Mouse (Mus musculus) adrenal gland, adult 8-10 months (tissue): ENCODE measurements at regions not wholly inside any gene's neighbourhood (a gene's known extent, or its start where the extent isn't known, plus 50 kb on each side); places are given as distances from the start of the nearest gene placed in this dataset.

ENCODE experiments used
- DNase-seq: peaks from one replicate; pipeline ENCODE4 v3.0.0; 2022

- no peak for DNase-seq
Measured at GRCm38 (mm10) chr14:79929451-79929850, 54.4 kb upstream of the Olfm4 start.

GRCm38 (mm10) chr14:79927161-79927560 lies 56.7 kb upstream of the Olfm4 start:
- no peak for DNase-seq

DNA sequence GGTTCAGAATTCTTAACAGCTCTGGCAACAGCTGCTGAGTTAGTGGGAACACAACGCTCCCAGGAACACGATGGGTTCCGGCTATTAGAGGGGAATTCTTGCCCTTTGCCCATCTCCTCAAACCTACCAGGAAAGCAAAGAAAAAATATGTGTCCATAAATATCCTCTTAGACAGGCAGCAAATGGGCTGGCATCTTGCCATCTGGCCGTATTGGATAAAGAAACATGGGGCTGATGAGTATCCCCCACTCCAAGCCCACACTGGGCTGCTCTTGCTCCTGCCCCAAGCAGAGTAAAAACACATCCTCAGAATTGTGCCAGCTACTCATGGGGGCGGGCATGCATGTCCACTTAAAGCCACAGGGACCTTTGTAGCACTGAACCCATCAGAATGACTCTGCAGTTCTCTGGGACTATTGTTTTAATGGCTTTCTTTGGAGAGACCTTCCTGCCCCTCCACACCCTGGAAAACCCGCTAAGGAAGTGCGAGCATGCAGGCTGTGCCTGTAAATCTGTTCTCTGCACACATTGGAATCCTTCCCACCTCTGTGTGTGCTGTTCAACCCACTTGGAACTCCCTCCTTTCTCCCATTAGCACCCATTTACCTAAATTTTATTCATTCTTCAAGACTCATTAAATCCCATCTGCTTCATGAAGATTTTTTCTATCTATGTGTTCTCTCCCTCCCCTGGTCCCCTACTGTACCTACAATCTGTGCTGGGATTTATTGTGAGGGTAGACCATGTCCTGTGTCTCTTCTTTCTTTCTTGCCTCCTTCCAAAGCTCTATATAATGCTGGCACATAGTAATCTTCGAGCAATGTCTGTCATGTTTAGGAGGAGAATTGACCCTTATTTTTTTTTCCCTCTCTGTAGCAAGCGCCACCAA lies 66.7 kb upstream of the Olfm4 start:
- DNase-seq: no peak

GRCm38 (mm10) chr14:79914966-79915365 lies 68.9 kb upstream of the Olfm4 start:
- DNase-seq: no peak

- DNase-seq: no peak
Measured at GRCm38 (mm10) chr14:79913315-79913714, 70.6 kb upstream of the Olfm4 start.

GRCm38 (mm10) chr14:79912610-79913009 lies 71.3 kb upstream of the Olfm4 start:
- DNase-seq: peak; percentile 4

DNA sequence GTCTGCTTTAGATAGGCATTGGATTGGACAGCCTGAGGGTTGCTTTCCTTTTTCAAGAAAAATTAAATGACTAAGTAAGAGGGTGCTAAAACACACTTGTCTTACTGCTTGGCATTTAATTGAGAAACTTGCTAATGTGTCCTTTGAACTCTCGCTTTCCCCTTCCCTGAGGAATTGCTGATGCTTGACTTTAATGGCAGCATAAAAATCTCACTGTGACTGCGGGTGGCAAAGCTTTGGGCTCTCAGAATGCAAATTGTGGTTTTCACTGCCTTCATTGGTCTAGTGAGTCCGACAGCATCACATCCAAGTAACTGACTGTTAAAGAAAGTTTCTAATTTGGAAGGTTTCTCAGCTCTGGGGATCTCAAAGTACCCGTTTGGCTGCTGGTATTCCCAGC lies 76.1 kb upstream of the Olfm4 start:
- no peak for DNase-seq

DNA sequence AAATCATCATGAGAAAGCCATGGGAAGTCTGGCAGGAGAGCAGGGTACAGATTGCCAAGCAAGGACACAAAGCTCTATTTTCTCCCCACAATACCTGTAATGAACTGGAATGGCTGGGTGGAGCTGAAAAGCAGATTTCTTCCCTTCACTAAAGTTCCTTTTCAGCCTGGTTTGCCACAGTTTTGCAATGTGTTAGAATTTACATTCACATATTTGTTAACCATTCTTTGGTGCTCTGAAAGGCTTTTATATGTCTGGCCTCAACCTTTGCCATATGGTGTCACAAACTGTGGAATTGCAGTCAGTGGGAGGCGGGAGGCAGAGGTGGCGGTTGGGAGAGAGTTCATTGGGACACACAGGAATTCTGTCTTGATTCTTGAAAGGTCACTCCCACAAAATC lies 78.3 kb upstream of the Olfm4 start:
- no peak for DNase-seq

DNA sequence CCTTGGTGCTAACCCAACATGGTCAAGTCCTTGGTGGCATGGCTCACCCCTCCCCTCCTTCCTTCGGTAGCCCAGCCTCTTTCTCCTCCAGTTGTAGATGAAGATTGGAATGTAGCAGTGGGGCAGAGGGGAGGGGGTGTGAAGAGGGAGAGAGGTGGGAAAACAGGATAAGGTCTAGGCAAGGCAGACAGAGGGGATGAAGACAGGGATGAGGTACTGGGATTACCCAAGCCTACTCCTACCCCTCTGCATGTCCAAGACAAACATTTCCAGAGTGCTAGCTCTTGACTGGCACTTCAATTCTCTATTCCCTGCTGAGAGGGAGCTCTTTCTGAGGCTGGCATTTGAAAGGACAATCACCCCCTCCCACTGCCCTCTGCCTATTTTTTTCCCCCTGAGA lies 81.5 kb upstream of the Olfm4 start:
- DNase-seq: no peak

DNA sequence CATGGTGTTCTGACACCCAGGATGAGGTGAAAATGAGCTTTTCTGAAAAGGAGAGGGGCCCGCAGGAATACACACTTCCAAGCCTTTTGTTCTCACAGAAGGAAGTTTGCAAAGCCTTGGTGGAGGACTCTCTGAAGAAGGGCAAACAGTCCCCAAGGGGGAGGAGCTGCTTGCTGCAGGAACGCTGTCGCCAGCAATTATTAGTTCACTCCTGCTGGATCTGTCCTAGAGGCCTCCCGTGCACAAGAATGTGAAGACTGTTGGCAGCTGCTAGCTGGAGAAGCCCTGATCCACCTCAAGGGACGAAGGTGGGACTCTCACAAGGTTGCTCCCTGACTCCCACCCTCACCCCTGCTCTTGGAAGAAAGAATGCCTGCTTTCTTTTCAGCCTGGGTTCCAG lies 85.6 kb upstream of the Olfm4 start:
- no peak for DNase-seq

DNA sequence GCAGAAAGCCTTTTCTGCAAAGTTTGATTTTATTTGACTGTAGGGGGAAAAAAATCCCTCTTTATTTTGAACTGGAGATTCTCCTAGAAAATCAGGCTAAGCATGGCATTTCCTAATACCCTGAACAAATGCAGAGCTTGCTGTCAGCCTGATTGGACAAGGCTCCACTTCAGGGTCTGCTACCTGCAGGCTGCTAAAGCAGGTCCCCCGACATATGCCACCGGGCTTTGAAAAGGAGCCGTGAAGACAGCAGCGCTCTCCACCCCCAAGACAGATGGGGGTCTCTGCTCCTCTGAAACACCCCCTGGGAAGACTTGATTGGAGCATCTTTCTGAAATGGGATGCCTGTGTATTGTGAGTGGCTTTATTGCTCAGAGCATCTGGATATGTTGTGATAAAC lies 90.6 kb upstream of the Olfm4 start:
- no peak for DNase-seq

DNA sequence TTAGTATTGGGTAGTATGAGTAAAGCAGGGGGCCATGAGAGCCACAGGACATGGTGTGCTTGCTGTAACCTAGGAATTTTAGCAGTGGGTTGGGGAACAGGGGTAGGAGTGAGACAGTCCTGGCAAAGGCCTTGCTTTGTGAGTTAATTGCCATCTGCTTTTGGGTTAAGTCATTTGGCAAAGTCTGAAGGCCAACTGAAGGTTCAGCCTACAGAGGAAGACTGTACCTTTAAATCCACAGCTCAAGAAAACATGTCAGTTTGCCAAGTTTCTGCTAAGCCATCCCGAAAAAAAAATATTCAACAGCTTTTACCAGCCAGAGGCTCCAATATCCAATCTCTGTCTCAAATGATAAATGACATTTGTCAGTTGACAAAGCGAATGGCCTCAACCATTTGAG lies 93.2 kb upstream of the Olfm4 start:
- DNase-seq: no peak

- DNase-seq: no peak
Measured at GRCm38 (mm10) chr14:79890280-79890679, 93.6 kb upstream of the Olfm4 start.

DNA sequence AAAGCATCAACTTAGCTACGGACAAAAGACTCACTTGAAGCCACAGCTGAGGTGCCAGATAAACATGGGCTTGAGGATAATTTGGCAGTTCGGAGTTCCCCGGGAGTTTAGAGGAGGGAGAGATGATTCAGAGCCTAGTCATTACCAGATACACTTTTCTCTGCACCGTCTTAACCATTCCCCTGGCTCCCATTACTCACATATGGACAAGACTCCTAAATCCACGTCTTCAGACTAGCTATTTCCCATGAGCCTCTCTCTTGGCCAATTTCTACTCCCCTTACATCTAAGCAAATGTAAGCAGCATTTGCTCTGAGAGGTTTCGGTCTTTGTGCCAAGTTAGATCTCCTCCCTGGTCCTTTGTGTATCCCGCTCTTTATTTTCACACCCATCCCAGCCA lies 100.4 kb upstream of the Olfm4 start:
- no peak for DNase-seq

DNA sequence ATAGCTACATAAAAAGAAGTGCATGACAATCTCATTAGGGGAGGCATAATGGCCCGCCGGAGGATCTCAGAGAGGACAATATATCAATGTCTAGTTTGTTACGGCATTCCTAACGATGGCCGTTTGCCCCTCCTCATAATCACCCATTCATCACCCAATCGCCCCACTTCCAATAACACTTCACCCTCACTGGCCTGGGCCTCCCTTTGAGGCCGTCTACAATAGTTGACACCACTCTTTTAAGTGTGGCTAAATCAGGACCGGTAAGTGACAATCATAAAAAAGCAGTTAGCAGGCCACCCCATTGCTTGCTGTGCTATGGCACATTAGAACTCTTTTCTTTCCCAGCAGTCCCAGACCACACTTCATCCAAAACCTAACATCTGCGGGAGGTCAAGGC lies 102.2 kb upstream of the Olfm4 start:
- DNase-seq: no peak

DNA sequence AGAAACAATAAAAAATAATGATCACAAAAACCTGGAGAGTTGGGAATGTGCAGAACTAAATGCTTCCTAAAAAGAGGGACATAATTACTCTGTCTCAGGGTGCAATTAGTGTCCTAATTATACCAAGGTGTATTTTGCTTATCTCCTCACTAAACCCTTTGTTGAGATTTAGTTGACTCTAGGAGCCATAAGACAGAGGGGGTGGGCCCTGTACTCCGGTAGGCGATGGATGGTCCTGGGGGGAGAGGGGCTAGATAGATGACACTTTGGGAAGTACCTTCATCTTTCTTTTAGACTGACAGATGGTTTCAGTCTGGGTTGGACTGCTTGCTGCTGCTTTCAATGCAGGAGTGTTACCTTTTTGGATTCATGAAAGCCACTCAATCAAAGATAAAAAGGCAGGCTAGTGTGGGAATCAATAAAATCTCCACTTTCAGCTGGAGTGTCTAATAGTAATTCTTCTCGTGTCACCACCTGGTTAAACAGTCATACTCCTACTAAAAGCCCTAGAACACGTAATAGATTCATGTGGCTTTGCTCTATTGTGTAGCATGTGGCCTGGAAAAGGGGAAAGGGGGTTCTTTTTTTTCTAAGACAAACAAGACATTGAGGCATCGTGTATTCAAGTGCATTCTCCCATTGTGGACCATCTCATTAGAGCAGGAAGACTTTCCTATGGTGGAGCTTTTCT lies 103.7 kb upstream of the Olfm4 start:
- DNase-seq: no peak

DNA sequence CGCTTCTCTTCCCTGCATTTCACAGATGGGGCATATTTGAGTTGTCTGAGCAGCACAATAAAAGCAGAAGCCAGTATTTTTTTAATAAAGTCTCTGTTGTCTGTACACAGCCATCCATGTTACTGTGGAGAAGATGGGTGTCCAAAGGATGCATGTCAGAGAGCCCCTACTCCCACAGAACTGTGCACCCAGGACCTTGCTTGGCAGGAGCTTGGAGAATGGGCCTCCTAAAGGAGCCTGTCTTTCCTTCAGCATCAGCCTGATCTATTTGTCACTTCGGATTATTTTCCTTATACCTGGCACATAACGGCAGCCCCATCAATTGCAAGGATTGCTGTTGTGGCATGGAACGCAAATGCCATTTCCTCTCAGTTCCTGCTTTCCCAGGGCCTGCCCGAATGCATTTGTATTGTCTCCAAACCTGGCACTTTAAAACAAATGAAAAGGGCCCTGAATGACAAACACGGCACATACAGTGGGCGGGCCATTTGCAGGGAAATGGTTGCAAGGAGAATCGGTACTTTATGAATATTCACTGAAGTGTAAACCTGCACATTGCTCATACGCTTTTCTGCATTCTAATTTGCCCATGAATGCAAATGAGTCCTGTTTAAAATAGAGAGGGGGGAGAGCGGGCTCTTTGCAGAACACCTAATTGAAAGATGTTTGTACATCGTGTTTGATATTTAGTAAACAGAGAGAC lies 104.4 kb upstream of the Olfm4 start:
- no peak for DNase-seq

DNA sequence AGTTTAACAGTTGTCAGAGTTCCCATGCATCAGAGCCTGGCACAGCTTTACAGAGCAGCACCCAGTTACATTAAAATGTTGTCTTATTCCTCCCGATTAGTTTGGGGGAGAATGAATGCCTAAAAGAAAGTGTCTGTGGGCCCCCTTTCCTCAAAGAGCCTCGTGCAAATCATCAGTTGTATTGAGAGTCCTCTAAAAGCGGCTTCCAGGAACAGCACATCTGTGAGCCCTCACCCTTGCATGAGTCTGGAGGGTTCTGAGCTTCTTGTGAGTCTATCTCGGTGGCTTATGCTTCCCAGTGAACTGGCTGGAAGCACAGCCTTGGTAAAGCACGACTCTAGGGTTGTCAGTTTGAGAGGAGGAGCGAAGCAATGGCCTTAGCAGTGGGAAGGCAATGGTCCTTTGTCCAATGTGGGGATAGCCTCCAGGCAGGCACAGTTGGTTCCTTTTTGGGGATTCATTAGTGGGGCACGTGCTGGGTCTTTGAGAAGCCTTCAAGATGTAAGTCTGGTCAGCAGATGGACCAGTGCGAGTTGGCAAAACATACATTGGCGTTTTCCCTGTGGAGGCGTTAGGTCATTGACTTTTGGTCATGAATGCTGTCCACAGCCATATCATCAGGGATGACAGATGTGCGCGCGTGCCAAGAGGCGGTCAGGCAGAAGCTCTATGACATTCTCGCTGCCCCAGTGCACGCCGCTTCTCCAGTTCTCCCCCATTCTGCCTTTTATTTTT lies 105.4 kb upstream of the Olfm4 start:
- no peak for DNase-seq

DNA sequence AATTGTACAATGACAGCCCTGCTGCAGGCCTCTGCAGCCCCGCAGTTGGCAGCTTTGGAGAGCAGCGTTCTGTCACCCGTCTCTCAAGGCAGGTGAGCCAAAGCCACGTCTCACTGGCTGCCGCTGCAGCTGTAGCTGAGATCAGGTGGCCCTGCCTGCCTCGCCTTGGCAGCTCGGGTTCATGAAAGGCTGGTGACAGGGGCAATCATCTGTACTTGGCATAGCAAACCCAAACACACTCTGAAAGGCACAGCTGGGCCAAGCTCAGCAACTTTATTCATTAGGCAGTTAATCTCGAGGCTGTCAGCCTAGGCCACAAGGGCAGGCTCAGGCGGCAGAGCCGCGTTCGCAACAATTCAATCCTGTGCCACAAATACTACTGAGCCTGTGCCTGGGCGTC lies 102.0 kb upstream of the Pcdh8 start:
- no peak for DNase-seq

DNA sequence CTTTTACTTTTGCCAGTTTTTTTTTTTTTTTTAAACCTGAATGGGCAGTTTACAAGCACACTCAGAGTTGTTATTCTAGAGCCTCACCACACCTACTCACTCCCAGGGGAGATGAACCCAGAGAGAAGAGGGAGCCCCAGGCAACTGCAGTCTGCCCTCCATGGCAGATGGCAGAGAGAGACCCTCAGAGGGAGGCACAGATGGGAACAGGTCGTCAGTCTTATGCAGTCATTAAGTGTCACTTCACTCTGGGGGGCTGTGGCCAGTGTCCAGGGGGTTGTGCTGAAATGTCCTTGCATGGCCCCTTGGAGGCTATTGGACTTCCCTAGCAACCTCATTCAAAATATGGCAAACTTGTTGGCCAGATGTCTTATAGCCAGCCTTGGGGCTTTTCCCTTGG lies 101.3 kb upstream of the Pcdh8 start:
- no peak for DNase-seq

GRCm38 (mm10) chr14:79869325-79869724 lies 98.2 kb upstream of the Pcdh8 start:
- DNase-seq: no peak

- DNase-seq: no peak
Measured at GRCm38 (mm10) chr14:79856245-79856644, 85.1 kb upstream of the Pcdh8 start.

- no peak for DNase-seq
Measured at GRCm38 (mm10) chr14:79854216-79854615, 83.1 kb upstream of the Pcdh8 start.
